Mouse (Mus musculus) liver, postnatal 0 days (tissue): ENCODE results near the gene Gzmb.

Experiments used
- CTCF ChIP-seq: sonication (generic); IDR thresholded peaks from 2 replicates; pipeline ENCODE4 v1.5.1; 2016; ENCODE audit warnings: antibody characterized with exemption, low read depth
- EP300 ChIP-seq: IDR thresholded peaks from 2 replicates; pipeline ENCODE4 v1.6.1; 2016; ENCODE audit warnings: antibody characterized with exemption, low read depth, mild to moderate bottlenecking

- no peak for TF ChIP-seq EP300
- no peak for TF ChIP-seq CTCF
Measured at GRCm38 (mm10) chr14:56296786-56297185, 34.7 kb upstream of the Gzmb start.
